Mouse (Mus musculus): ENCODE results near the gene Celsr1. TPM values are rescaled to one million over a fixed set of nuclear protein-coding genes. Genes with fewer than 3 reads are reported as not detected.

The Celsr1 gene
- total and polyA plus RNA-seq, 3 experiments: not detected

DNA sequence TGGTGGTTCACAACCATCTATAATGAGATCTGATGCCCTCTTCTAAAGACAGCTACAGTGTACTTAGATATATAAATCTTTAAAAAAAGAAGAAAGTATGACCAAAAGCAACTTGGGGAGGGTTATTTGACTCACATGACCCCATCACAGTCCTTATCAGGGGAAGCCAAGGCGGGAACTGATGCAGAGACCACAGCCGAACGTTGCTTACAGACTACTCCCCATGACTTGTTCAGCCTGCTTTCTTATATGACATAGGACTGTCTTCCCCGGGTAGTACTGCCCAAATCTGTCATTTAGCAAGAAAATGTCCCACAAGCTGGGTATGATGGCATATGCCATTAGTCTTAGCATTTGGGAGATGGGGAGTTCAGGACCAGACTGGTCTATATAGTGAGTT lies 144.3 kb downstream of the Celsr1 start:
- Histone ChIP-seq H3K4me1 (ENCODE audit: control insufficient read depth in 1 of 2, insufficient read depth in 2 of 2) (no peaks in the 10 kb centered on the region), H3K79me2 (replicated peaks; ENCODE audit: control insufficient read depth, extremely low read depth, insufficient read depth, poor library complexity, severe bottlenecking) (no peaks in the 10 kb centered on the region), H3K36me3 (replicated peaks in 1 of 2; ENCODE audit: control insufficient read depth in 1 of 2, insufficient read depth in 1 of 2, low read length in 1 of 2) (peaks cover 53 to 85% of the 10 kb centered on the region in 2 experiments), H3K27me3 (replicated peaks) (no peaks in the 10 kb centered on the region), H3K9me3 (replicated peaks; ENCODE audit: low read length) (no peaks in the 10 kb centered on the region), H3K9ac (ENCODE audit: insufficient read depth, low read depth) (no peak overlapping the region), H3K4me3 (replicated peaks in 1 of 3; ENCODE audit: low read depth in 2 of 3, low read length in 2 of 3, poor library complexity in 1 of 3) (no peak overlapping the region), H3K4me2 (ENCODE audit: insufficient read depth, low read depth, poor library complexity, severe bottlenecking) (no peak overlapping the region), H3K27ac (ENCODE audit: insufficient read depth, low read depth) (no peak overlapping the region)
- in situ Hi-C loops (cut with MboI; ENCODE audit: low pct_ligation_motif_present, low pct_unique_long_range_greater_than_20kb, low sequenced_read_pairs) (no loop called here), dilution Hi-C loops (cut with MboI; ENCODE audit: extremely low pct_ligation_motif_present, extremely low pct_unique_long_range_greater_than_20kb, low sequenced_read_pairs) (no loop called here)
- TF ChIP-seq ZC3H11A (IDR thresholded peaks at IDR 0.05; ENCODE audit: low read depth, low read length) (no peak), ELF1 (IDR thresholded peaks at IDR 0.05; ENCODE audit: low read depth, low read length) (no peak), MAZ (IDR thresholded peaks at IDR 0.05; ENCODE audit: low read depth, low read length) (no peak), EP300 (IDR thresholded peaks at IDR 0.05; ENCODE audit: low read length) (no peak), SIN3A (IDR thresholded peaks at IDR 0.05; ENCODE audit: low read length) (no peak), ETS1 (conservative IDR thresholded peaks at IDR 0.05; ENCODE audit: low read depth, low read length) (no peak), HCFC1 (IDR thresholded peaks at IDR 0.05; ENCODE audit: low read depth, low read length) (no peak), E2F4 (IDR thresholded peaks at IDR 0.05; ENCODE audit: insufficient replicate concordance, low read depth, low read length) (no peak), ZMIZ1 (IDR thresholded peaks at IDR 0.05; ENCODE audit: low read depth, low read length) (no peak), MXI1 (IDR thresholded peaks at IDR 0.05; ENCODE audit: low read depth, low read length) (no peak), BHLHE40 (IDR thresholded peaks at IDR 0.05; ENCODE audit: low read depth, low read length) (no peak), TCF12 (IDR thresholded peaks at IDR 0.05; ENCODE audit: low read depth, low read length) (no peak), CTCF (conservative IDR thresholded peaks at IDR 0.05 in 1 of 2, IDR thresholded peaks at IDR 0.05 in 1 of 2; ENCODE audit: low read depth in 2 of 2, low read length in 2 of 2) (no peak), TBP (conservative IDR thresholded peaks at IDR 0.05; ENCODE audit: low read depth, low read length) (no peak), POLR2AphosphoS2 (IDR thresholded peaks at IDR 0.05; ENCODE audit: low read depth, low read length) (no peak), ZKSCAN1 (IDR thresholded peaks at IDR 0.05; ENCODE audit: borderline replicate concordance, low read depth, low read length) (no peak)
- DNase-seq (ENCODE audit: extremely low read depth): no peak

DNA sequence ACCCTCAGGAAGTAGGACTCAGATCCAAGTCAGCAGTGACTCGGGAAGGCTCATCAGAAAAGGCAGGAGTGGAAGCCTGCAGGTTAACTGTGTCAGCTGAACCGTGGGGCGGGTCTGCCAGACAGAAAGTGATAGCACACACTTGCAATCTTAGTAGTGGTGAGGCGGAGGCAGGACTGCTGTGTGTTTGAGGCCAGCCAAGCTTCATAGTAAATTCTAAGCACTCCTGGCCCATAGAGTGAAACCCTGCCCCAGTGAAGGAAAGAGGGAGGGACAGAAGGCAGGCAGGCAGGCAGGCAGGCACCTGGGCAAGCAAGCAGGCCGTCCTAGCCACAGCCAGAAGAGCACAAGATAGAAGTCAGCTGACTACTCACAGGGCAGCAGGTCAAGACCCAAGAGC lies 148.0 kb downstream of the Celsr1 start:
- Histone ChIP-seq H3K9ac (ENCODE audit: insufficient read depth, low read depth) (no peak overlapping the region), H3K9me3 (replicated peaks; ENCODE audit: low read length) (no peaks in the 10 kb centered on the region), H3K4me3 (replicated peaks in 1 of 3; ENCODE audit: low read depth in 2 of 3, low read length in 2 of 3, poor library complexity in 1 of 3) (no peak overlapping the region), H3K79me2 (replicated peaks; ENCODE audit: control insufficient read depth, extremely low read depth, insufficient read depth, poor library complexity, severe bottlenecking) (no peaks in the 10 kb centered on the region), H3K27ac (ENCODE audit: insufficient read depth, low read depth) (no peak overlapping the region), H3K4me2 (ENCODE audit: insufficient read depth, low read depth, poor library complexity, severe bottlenecking) (no peak overlapping the region), H3K4me1 (ENCODE audit: control insufficient read depth in 1 of 2, insufficient read depth in 2 of 2) (peaks cover 0 to 3% of the 10 kb centered on the region in 2 experiments; a peak in 2 of 4 replicates), H3K36me3 (replicated peaks in 1 of 2; ENCODE audit: control insufficient read depth in 1 of 2, insufficient read depth in 1 of 2, low read length in 1 of 2) (peaks cover 34 to 78% of the 10 kb centered on the region in 2 experiments), H3K27me3 (replicated peaks) (no peaks in the 10 kb centered on the region)
- TF ChIP-seq CHD2 (IDR thresholded peaks at IDR 0.05; ENCODE audit: low read length) (no peak), MAZ (IDR thresholded peaks at IDR 0.05; ENCODE audit: low read depth, low read length) (no peak), POLR2AphosphoS2 (IDR thresholded peaks at IDR 0.05; ENCODE audit: low read depth, low read length) (no peak), NRF1 (IDR thresholded peaks at IDR 0.05; ENCODE audit: low read depth, low read length) (no peak), PAX5 (IDR thresholded peaks at IDR 0.05; ENCODE audit: low read length) (no peak), SMC3 (IDR thresholded peaks at IDR 0.05; ENCODE audit: low read depth, low read length) (no peak), MYC (IDR thresholded peaks at IDR 0.05; ENCODE audit: low read depth, low read length) (no peak), MXI1 (IDR thresholded peaks at IDR 0.05; ENCODE audit: low read depth, low read length) (no peak), RCOR1 (conservative IDR thresholded peaks at IDR 0.05; ENCODE audit: low read depth, low read length) (no peak), SIN3A (IDR thresholded peaks at IDR 0.05; ENCODE audit: low read length) (no peak), JUN (IDR thresholded peaks at IDR 0.05; ENCODE audit: insufficient read depth, low read depth, low read length) (no peak), MAFK (IDR thresholded peaks at IDR 0.05; ENCODE audit: insufficient replicate concordance, low read length) (no peak), NELFE (IDR thresholded peaks at IDR 0.05; ENCODE audit: low read depth, low read length) (no peak), UBTF (IDR thresholded peaks at IDR 0.05; ENCODE audit: low read depth, low read length) (no peak), ELF1 (IDR thresholded peaks at IDR 0.05; ENCODE audit: low read depth, low read length) (no peak), TBP (conservative IDR thresholded peaks at IDR 0.05; ENCODE audit: low read depth, low read length) (no peak), BHLHE40 (IDR thresholded peaks at IDR 0.05; ENCODE audit: low read depth, low read length) (no peak), EP300 (IDR thresholded peaks at IDR 0.05; ENCODE audit: low read length) (no peak), ETS1 (conservative IDR thresholded peaks at IDR 0.05; ENCODE audit: low read depth, low read length) (no peak), ZMIZ1 (IDR thresholded peaks at IDR 0.05; ENCODE audit: low read depth, low read length) (no peak)
- no peak for DNase-seq (ENCODE audit: extremely low read depth)
- in situ Hi-C loops (cut with MboI; ENCODE audit: low pct_ligation_motif_present, low pct_unique_long_range_greater_than_20kb, low sequenced_read_pairs): no loop called here
- dilution Hi-C loops (cut with MboI; ENCODE audit: extremely low pct_ligation_motif_present, extremely low pct_unique_long_range_greater_than_20kb, low sequenced_read_pairs): no loop called here
